Mouse (Mus musculus): ENCODE data around the gene Fanca. TPM values are rescaled to one million over a fixed set of nuclear protein-coding genes. Genes with fewer than 3 reads are reported as not detected.

The Fanca gene
- polyA plus RNA-seq, 2 experiments: 24.2 to 54.7 TPM

DNA sequence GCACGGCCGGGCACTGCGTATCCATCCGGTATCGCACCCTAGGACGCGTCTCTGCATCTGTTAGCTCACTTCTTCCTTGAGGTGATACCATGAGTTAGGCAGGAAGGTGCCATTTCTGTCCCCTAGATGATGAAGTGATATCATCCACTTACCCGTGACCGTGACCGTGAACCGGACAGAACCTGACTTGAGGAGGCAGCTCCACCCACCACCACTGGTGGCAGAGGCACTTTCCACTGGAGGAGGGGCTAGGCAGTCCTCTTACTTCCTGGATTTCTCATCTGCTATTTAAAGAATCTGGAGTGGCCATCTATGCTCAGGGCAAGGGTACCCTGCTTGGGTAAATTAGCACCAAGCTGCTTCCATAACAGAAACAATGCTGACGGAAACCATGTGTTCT lies 25.0 kb upstream of the Fanca start:
- Histone ChIP-seq H3K27ac (replicated peaks; ENCODE audit: low read depth, low read length) (no peak overlapping the region), H3K9me3 (ENCODE audit: control insufficient read depth, low read length) (no peaks in the 10 kb centered on the region), H3K4me3 (replicated peaks; ENCODE audit: low read length) (no peak overlapping the region), H3K36me3 (ENCODE audit: control insufficient read depth, insufficient read depth, low read length) (no peaks in the 10 kb centered on the region), H3K4me2 (replicated peaks; ENCODE audit: low read depth, low read length, severe bottlenecking) (no peak overlapping the region), H3K4me1 (ENCODE audit: control insufficient read depth, insufficient read depth, low read length) (peaks cover 4% of the 10 kb centered on the region; the same call in 1 of the 2 replicates), H3K27me3 (ENCODE audit: control insufficient read depth, insufficient read depth, low read length) (no peaks in the 10 kb centered on the region), H3K9ac (ENCODE audit: low read depth, low read length, severe bottlenecking) (no peak overlapping the region)
- no peak for DNase-seq (ENCODE audit: low spot score)
- no peak for ATAC-seq (ENCODE audit: low FRiP score, low read depth)
- 87% methylated on average over 12 of the region's 12 CpGs for WGBS
- no peak for TF ChIP-seq POLR2A (IDR thresholded peaks at IDR 0.05; ENCODE audit: borderline replicate concordance, extremely low read depth, insufficient read depth, insufficient read length)

DNA sequence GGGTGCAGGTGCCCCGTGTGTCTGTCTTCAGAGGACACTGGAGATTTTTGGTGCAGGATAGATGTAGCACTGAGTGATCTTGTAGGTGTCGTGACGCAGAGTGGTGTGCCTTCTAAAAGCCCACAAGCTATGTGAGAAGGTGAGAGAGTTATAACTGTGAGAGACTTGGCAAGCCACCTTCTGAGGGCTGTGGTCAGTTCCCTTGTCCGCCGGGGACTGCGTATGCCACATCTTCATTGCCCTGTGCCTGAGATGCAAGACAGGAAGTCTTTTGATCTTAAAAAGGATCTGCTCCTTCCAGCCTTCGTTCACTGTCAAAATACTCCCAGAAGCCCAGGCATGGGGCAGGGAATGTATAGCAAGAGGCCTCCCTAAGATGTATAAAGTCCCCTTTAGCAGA lies 24.5 kb upstream of the Fanca start:
- no peak for TF ChIP-seq POLR2A (IDR thresholded peaks at IDR 0.05; ENCODE audit: borderline replicate concordance, extremely low read depth, insufficient read depth, insufficient read length)
- WGBS: 62% methylated on average over 7 of the region's 7 CpGs
- ATAC-seq (ENCODE audit: low FRiP score, low read depth) (no peak), DNase-seq (ENCODE audit: low spot score) (no peak)
- Histone ChIP-seq H3K27ac (replicated peaks; ENCODE audit: low read depth, low read length) (no peak overlapping the region), H3K4me1 (ENCODE audit: control insufficient read depth, insufficient read depth, low read length) (peaks cover under 1% of the 10 kb centered on the region; the same call in 1 of the 2 replicates), H3K27me3 (ENCODE audit: control insufficient read depth, insufficient read depth, low read length) (no peaks in the 10 kb centered on the region), H3K4me3 (replicated peaks; ENCODE audit: low read length) (no peak overlapping the region), H3K9ac (ENCODE audit: low read depth, low read length, severe bottlenecking) (no peak overlapping the region), H3K9me3 (ENCODE audit: control insufficient read depth, low read length) (no peaks in the 10 kb centered on the region), H3K36me3 (ENCODE audit: control insufficient read depth, insufficient read depth, low read length) (no peaks in the 10 kb centered on the region), H3K4me2 (replicated peaks; ENCODE audit: low read depth, low read length, severe bottlenecking) (no peak overlapping the region)

DNA sequence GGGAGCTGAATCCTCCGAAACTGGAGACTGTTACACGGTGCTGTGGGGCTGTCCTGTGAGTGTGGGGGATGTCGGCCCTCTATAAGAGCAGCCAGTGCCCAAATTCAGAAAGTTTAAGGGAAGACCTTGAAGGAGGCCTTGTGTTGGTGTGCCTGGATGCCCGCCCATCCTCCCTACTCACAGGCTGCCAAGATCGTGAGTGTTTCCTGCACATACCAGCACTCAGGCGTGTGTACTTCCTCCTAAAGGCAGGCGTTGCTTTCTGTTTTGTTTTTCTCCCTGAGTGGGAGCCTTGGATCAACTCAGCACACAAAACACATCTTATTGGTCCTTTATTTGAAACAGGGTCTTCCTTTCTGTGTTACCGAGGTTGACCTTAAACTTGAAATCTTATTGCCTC lies 23.9 kb upstream of the Fanca start:
- H3K4me1 ChIP-seq (ENCODE audit: control insufficient read depth, insufficient read depth, low read length): no peaks in the 10 kb centered on the region
- no peaks in the 10 kb centered on the region for H3K9me3 ChIP-seq (ENCODE audit: control insufficient read depth, low read length)
- H3K27me3 ChIP-seq (ENCODE audit: control insufficient read depth, insufficient read depth, low read length): no peaks in the 10 kb centered on the region
- no peak overlapping the region for H3K4me3 ChIP-seq (replicated peaks; ENCODE audit: low read length)
- no peak overlapping the region for H3K9ac ChIP-seq (ENCODE audit: low read depth, low read length, severe bottlenecking)
- DNase-seq (ENCODE audit: low spot score): no peak
- 79% methylated on average over 8 of the region's 8 CpGs for WGBS
- no peak for TF ChIP-seq POLR2A (IDR thresholded peaks at IDR 0.05; ENCODE audit: borderline replicate concordance, extremely low read depth, insufficient read depth, insufficient read length)
- no peaks in the 10 kb centered on the region for H3K36me3 ChIP-seq (ENCODE audit: control insufficient read depth, insufficient read depth, low read length)
- ATAC-seq (ENCODE audit: low FRiP score, low read depth): no peak
- H3K27ac ChIP-seq (replicated peaks; ENCODE audit: low read depth, low read length): no peak overlapping the region
- H3K4me2 ChIP-seq (replicated peaks; ENCODE audit: low read depth, low read length, severe bottlenecking): no peak overlapping the region

DNA sequence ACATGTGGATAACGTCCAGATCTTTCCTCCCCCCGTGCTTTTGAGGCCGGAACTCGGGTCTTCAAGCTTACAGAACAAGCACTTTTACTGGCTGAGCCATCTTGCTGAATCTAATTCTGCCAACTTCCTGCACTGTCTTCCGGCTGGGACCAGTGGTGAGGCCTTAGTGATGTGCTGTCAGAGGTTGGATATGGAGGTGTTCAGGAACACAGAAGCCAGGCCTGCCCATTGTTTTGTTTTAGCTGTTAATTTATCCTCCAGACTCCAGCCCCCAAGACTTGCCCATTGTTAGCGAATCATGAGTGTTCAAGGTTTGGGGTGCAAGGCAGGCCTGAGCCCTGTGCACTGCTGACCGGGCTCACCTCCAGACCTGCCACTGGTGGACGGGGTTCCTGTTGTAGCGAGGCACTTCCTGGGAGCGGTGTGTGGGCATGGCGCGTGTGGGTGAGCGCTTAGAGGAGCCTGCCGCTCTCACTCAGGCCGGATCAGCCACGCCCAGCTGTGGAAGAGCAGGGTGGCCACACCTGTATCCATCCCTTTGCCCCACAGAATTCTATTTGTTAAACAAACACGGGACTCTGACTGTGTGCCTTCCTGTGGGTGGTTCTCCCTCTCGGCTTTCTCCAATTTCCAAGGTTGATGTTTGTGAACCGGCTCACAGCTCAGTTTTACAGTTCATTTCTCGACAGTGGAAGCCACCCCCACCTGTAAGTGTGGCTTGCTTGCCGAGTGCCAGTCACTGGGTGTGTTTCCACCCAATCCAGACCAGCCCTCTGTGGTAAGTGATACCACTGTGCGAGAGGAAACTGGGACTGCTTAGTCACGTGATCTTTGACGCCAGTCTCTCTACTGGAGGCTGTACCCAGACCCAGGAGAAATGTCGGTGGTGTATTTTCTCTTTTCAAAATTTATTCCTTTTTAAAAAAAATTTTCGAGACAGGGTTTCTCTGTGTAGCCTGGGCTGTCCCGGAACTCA lies 23.0 kb upstream of the Fanca start:
- no peaks in the 10 kb centered on the region for H3K9me3 ChIP-seq (ENCODE audit: control insufficient read depth, low read length)
- no peak overlapping the region for H3K9ac ChIP-seq (ENCODE audit: low read depth, low read length, severe bottlenecking)
- ATAC-seq (ENCODE audit: low FRiP score, low read depth) (no peak), DNase-seq (ENCODE audit: low spot score) (no peak)
- H3K4me1 ChIP-seq (ENCODE audit: control insufficient read depth, insufficient read depth, low read length): no peaks in the 10 kb centered on the region
- H3K27me3 ChIP-seq (ENCODE audit: control insufficient read depth, insufficient read depth, low read length): no peaks in the 10 kb centered on the region
- no peak overlapping the region for H3K4me3 ChIP-seq (replicated peaks; ENCODE audit: low read length)
- no peak overlapping the region for H3K4me2 ChIP-seq (replicated peaks; ENCODE audit: low read depth, low read length, severe bottlenecking)
- H3K27ac ChIP-seq (replicated peaks; ENCODE audit: low read depth, low read length): no peak overlapping the region
- 83% methylated on average over 27 of the region's 27 CpGs for WGBS
- TF ChIP-seq POLR2A (IDR thresholded peaks at IDR 0.05; ENCODE audit: borderline replicate concordance, extremely low read depth, insufficient read depth, insufficient read length): no peak
- no peaks in the 10 kb centered on the region for H3K36me3 ChIP-seq (ENCODE audit: control insufficient read depth, insufficient read depth, low read length)

DNA sequence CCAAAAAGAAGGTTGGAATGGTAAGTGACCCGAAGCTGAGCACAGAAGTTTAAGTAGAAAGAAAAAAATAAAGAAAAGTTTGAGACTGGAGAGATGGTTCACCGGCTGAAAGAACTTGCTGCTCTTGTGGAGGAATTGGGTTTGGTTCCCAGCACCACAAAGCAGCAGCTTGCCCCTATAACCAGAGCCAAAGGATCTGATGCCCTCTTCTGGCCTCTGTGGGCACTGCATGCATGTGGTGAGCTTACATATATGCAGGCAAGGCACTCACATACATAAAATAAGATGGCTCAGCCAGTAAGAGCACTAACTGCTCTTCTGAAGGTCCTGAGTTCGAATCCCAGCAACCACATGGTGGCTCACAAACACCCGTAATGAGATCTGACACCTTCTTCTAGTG lies 21.7 kb upstream of the Fanca start:
- no peak for ATAC-seq (ENCODE audit: low FRiP score, low read depth)
- Histone ChIP-seq H3K27ac (replicated peaks; ENCODE audit: low read depth, low read length) (no peak overlapping the region), H3K9ac (ENCODE audit: low read depth, low read length, severe bottlenecking) (no peak overlapping the region), H3K4me3 (replicated peaks; ENCODE audit: low read length) (no peak overlapping the region), H3K4me2 (replicated peaks; ENCODE audit: low read depth, low read length, severe bottlenecking) (no peak overlapping the region), H3K36me3 (ENCODE audit: control insufficient read depth, insufficient read depth, low read length) (no peaks in the 10 kb centered on the region), H3K27me3 (ENCODE audit: control insufficient read depth, insufficient read depth, low read length) (no peaks in the 10 kb centered on the region), H3K9me3 (ENCODE audit: control insufficient read depth, low read length) (no peaks in the 10 kb centered on the region), H3K4me1 (ENCODE audit: control insufficient read depth, insufficient read depth, low read length) (no peaks in the 10 kb centered on the region)
- 93% methylated on average over 4 of the region's 4 CpGs for WGBS
- DNase-seq (ENCODE audit: low spot score): no peak
- no peak for TF ChIP-seq POLR2A (IDR thresholded peaks at IDR 0.05; ENCODE audit: borderline replicate concordance, extremely low read depth, insufficient read depth, insufficient read length)

Measured in limb, embryonic 14.5 days (tissue).